Mouse (Mus musculus) limb, embryonic 12.5 days (tissue): ENCODE measurements around the gene Pak7. TPM values are rescaled to one million over a fixed set of nuclear protein-coding genes. Genes with fewer than 3 reads are reported as not detected.
"Not testable (repeated sequence)": the region's sequence is repeated elsewhere in the genome, so short reads cannot be mapped to it uniquely, and the experiment has no call there.

ENCODE experiments used
- ATAC-seq: fragments of 200-750 bp; cut with Nextera tagmentation; 2 replicates; pipeline ENCODE4 v1.8.0; 2017; ENCODE audit warnings: low read depth, moderate TSS enrichment; ENCODE audit not compliant: insufficient number of reproducible peaks, insufficient read depth, low FRiP score, low TSS enrichment
- H3K27ac ChIP-seq: fragments of 300-500 bp; sonication (generic); 2 replicates; pipeline ENCODE4 v1.5.1; 2016; ENCODE audit warnings: mild to moderate bottlenecking, moderate library complexity
- H3K27me3 ChIP-seq: fragments of 300-500 bp; sonication (generic); 2 replicates; pipeline ENCODE4 v1.6.1; 2016; ENCODE audit warnings: mild to moderate bottlenecking, moderate library complexity
- H3K36me3 ChIP-seq: fragments of 300-500 bp; sonication (generic); 2 replicates; pipeline ENCODE4 v1.6.1; 2016; ENCODE audit warnings: mild to moderate bottlenecking, moderate library complexity
- H3K4me1 ChIP-seq: fragments of 300-500 bp; sonication (generic); replicated peaks from 2 replicates; pipeline ENCODE4 v1.6.1; 2016
- H3K4me2 ChIP-seq: fragments of 300-500 bp; sonication (generic); 2 replicates; pipeline ENCODE4 v1.6.1; 2016; ENCODE audit warnings: mild to moderate bottlenecking, moderate library complexity
- H3K4me3 ChIP-seq: fragments of 300-500 bp; sonication (generic); replicated peaks from 2 replicates; pipeline ENCODE4 v1.5.1; 2016; ENCODE audit warnings: mild to moderate bottlenecking
- H3K9ac ChIP-seq: fragments of 300-500 bp; sonication (generic); replicated peaks from 2 replicates; pipeline ENCODE4 v1.6.1; 2016; ENCODE audit warnings: mild to moderate bottlenecking, moderate library complexity
- H3K9me3 ChIP-seq: fragments of 300-500 bp; sonication (generic); 2 replicates; pipeline ENCODE4 v1.6.1; 2016; ENCODE audit warnings: mild to moderate bottlenecking, moderate library complexity
- WGBS: fragments of 180-500 bp; shearing (Covaris S2); methylation state at CpG from one replicate; pipeline ENCODE4 v1.1.7; 2016; 5-methylcytosine and 5-hydroxymethylcytosine counted together
- polyA plus RNA-seq: library from polyadenylated mRNA; unstranded; fragments of >200 nt; fragmentation: Nextera tagmentation; extraction: Ambion mirVana; gene quantifications from 2 replicates; pipeline ENCODE4 v1.2.1, GENCODE M21; 2016

Gene Pak7
- polyA plus RNA-seq, 1 experiment from 2014 or later, result 2.3 TPM

GRCm38 (mm10) chr2:136329974-136330373 lies 57.8 kb downstream of the Pak7 start:
- no peak for ATAC-seq
- 86% methylated on average over 1 of the region's 1 CpGs for WGBS

GRCm38 (mm10) chr2:136325646-136326045 lies 62.1 kb downstream of the Pak7 start:
- 78% methylated on average over 4 of the region's 4 CpGs for WGBS
- no peaks in the 10 kb centered on the region for H3K36me3 ChIP-seq

More at GRCm38 (mm10) chr2:136329974-136330373, 57.8 kb downstream of the Pak7 start:
- H3K27ac ChIP-seq, result no peak overlapping the region
- no peak overlapping the region for H3K4me2 ChIP-seq
- no peak overlapping the region for H3K9ac ChIP-seq
- H3K36me3 ChIP-seq, result no peaks in the 10 kb centered on the region
- H3K4me1 ChIP-seq, result no peaks in the 10 kb centered on the region
- no peaks in the 10 kb centered on the region for H3K27me3 ChIP-seq
- H3K4me3 ChIP-seq, result no peak overlapping the region
- H3K9me3 ChIP-seq, result no peaks in the 10 kb centered on the region

GRCm38 (mm10) chr2:136309313-136309712 lies 78.5 kb downstream of the Pak7 start:
- H3K4me1 ChIP-seq, result no peaks in the 10 kb centered on the region
- no peak overlapping the region for H3K4me2 ChIP-seq
- WGBS, result 49% methylated on average over 3 of the region's 3 CpGs
- ATAC-seq, result no peak
- H3K27me3 ChIP-seq, result no peaks in the 10 kb centered on the region
- no peak overlapping the region for H3K9ac ChIP-seq
- no peak overlapping the region for H3K27ac ChIP-seq
- no peak overlapping the region for H3K4me3 ChIP-seq
- no peaks in the 10 kb centered on the region for H3K9me3 ChIP-seq
- no peaks in the 10 kb centered on the region for H3K36me3 ChIP-seq

More at GRCm38 (mm10) chr2:136325646-136326045, 62.1 kb downstream of the Pak7 start:
- no peak overlapping the region for H3K9ac ChIP-seq
- no peak overlapping the region for H3K4me2 ChIP-seq
- H3K27ac ChIP-seq, result no peak overlapping the region
- H3K27me3 ChIP-seq, result no peaks in the 10 kb centered on the region
- no peak for ATAC-seq
- H3K9me3 ChIP-seq, result no peaks in the 10 kb centered on the region
- H3K4me3 ChIP-seq, result no peak overlapping the region
- no peaks in the 10 kb centered on the region for H3K4me1 ChIP-seq

- Histone ChIP-seq H3K27me3 (no peaks in the 10 kb centered on the region), H3K4me2 (no peak overlapping the region), H3K9me3 (no peaks in the 10 kb centered on the region), H3K4me3 (no peak overlapping the region), H3K27ac (no peak overlapping the region), H3K36me3 (no peaks in the 10 kb centered on the region), H3K9ac (no peak overlapping the region), H3K4me1 (no peaks in the 10 kb centered on the region)
- WGBS, result 92% methylated on average over 4 of the region's 4 CpGs
- no peak for ATAC-seq
These were observed 79.0 kb downstream of the Pak7 start for GRCm38 (mm10) chr2:136308743-136309142.

- no peak overlapping the region for H3K27ac ChIP-seq
- H3K27me3 ChIP-seq, result no peaks in the 10 kb centered on the region
- H3K4me1 ChIP-seq, result no peaks in the 10 kb centered on the region
- H3K4me3 ChIP-seq, result no peak overlapping the region
- 85% methylated on average over 2 of the region's 2 CpGs for WGBS
- H3K9me3 ChIP-seq, result no peaks in the 10 kb centered on the region
- no peak overlapping the region for H3K4me2 ChIP-seq
- no peak for ATAC-seq
- no peak overlapping the region for H3K9ac ChIP-seq
- no peaks in the 10 kb centered on the region for H3K36me3 ChIP-seq
These were observed 85.6 kb downstream of the Pak7 start for GRCm38 (mm10) chr2:136302201-136302600.

GRCm38 (mm10) chr2:136301406-136301805 lies 86.4 kb downstream of the Pak7 start:
- ATAC-seq, result no peak
- H3K4me3 ChIP-seq, result no peak overlapping the region

GRCm38 (mm10) chr2:136297371-136297770 lies 90.4 kb downstream of the Pak7 start:
- Histone ChIP-seq H3K4me3 (no peak overlapping the region), H3K4me1 (no peaks in the 10 kb centered on the region), H3K9me3 (no peaks in the 10 kb centered on the region), H3K9ac (no peak overlapping the region), H3K4me2 (no peak overlapping the region), H3K27me3 (no peaks in the 10 kb centered on the region), H3K36me3 (no peaks in the 10 kb centered on the region), H3K27ac (no peak overlapping the region)
- no peak for ATAC-seq
- WGBS, result 74% methylated on average over 1 of the region's 1 CpGs

More at GRCm38 (mm10) chr2:136301406-136301805, 86.4 kb downstream of the Pak7 start:
- H3K9ac ChIP-seq, result no peak overlapping the region
- H3K9me3 ChIP-seq, result no peaks in the 10 kb centered on the region
- H3K27ac ChIP-seq, result no peak overlapping the region
- H3K4me1 ChIP-seq, result no peaks in the 10 kb centered on the region
- H3K36me3 ChIP-seq, result no peaks in the 10 kb centered on the region
- H3K27me3 ChIP-seq, result no peaks in the 10 kb centered on the region
- H3K4me2 ChIP-seq, result no peak overlapping the region

- H3K4me1 ChIP-seq, result no peaks in the 10 kb centered on the region
- no peaks in the 10 kb centered on the region for H3K9me3 ChIP-seq
- no peaks in the 10 kb centered on the region for H3K36me3 ChIP-seq
- no peak overlapping the region for H3K4me3 ChIP-seq
- no peak overlapping the region for H3K9ac ChIP-seq
- 69% methylated on average over 1 of the region's 1 CpGs for WGBS
- H3K27ac ChIP-seq, result no peak overlapping the region
- ATAC-seq, result no peak
- H3K4me2 ChIP-seq, result no peak overlapping the region
- H3K27me3 ChIP-seq, result no peaks in the 10 kb centered on the region
These were observed 105.7 kb downstream of the Pak7 start for GRCm38 (mm10) chr2:136282043-136282442.

- not testable (repeated sequence) for H3K9me3 ChIP-seq, H3K4me3 ChIP-seq, H3K9ac ChIP-seq, ATAC-seq, H3K4me2 ChIP-seq, H3K36me3 ChIP-seq, H3K4me1 ChIP-seq, H3K27me3 ChIP-seq, H3K27ac ChIP-seq
- 85% methylated on average over 4 of the region's 4 CpGs for WGBS
These were observed 145.8 kb downstream of the Pak7 start for GRCm38 (mm10) chr2:136241960-136242359.

- no peak overlapping the region for H3K4me2 ChIP-seq
- ATAC-seq, result no peak
- 91% methylated on average over 8 of the region's 8 CpGs for WGBS
These were observed 156.5 kb downstream of the Pak7 start for GRCm38 (mm10) chr2:136231228-136231627.

GRCm38 (mm10) chr2:136204034-136204433 lies 183.7 kb downstream of the Pak7 start:
- Histone ChIP-seq H3K9me3 (no peaks in the 10 kb centered on the region), H3K9ac (no peak overlapping the region), H3K27me3 (no peaks in the 10 kb centered on the region), H3K4me3 (no peak overlapping the region), H3K36me3 (no peaks in the 10 kb centered on the region), H3K4me2 (no peak overlapping the region), H3K4me1 (no peaks in the 10 kb centered on the region), H3K27ac (no peak overlapping the region)
- 81% methylated on average over 4 of the region's 4 CpGs for WGBS
- ATAC-seq, result no peak

More at GRCm38 (mm10) chr2:136231228-136231627, 156.5 kb downstream of the Pak7 start:
- Histone ChIP-seq H3K27me3 (no peaks in the 10 kb centered on the region), H3K4me3 (no peak overlapping the region), H3K27ac (no peak overlapping the region), H3K9ac (no peak overlapping the region), H3K4me1 (no peaks in the 10 kb centered on the region), H3K36me3 (no peaks in the 10 kb centered on the region), H3K9me3 (no peaks in the 10 kb centered on the region)

- 70% methylated on average over 3 of the region's 3 CpGs for WGBS
- no peak overlapping the region for H3K27ac ChIP-seq
These were observed 212.7 kb downstream of the Pak7 start for GRCm38 (mm10) chr2:136175030-136175429.

More at GRCm38 (mm10) chr2:136175030-136175429, 212.7 kb downstream of the Pak7 start:
- H3K4me1 ChIP-seq, result no peaks in the 10 kb centered on the region
- no peaks in the 10 kb centered on the region for H3K27me3 ChIP-seq
- H3K9ac ChIP-seq, result no peak overlapping the region
- H3K4me3 ChIP-seq, result no peak overlapping the region
- H3K4me2 ChIP-seq, result no peak overlapping the region
- no peak for ATAC-seq
- H3K9me3 ChIP-seq, result no peaks in the 10 kb centered on the region
- no peaks in the 10 kb centered on the region for H3K36me3 ChIP-seq
